In genomic region chr15:62462698-62463097, GRCm38 (mm10) we compare ENCODE assay signal across 9 mouse cellular contexts.
DNase-seq lines count a peak whose midpoint lies in the region; ATAC-seq and TF ChIP-seq lines count a peak whose summit lies in the region.
"Had no signal": no experiment of that assay in that cellular context is flagged by ENCODE, and none has a peak within 500 bp of the region (broad histone marks: within the 10 kb centered on the region; RNA-seq: fewer than 3 reads in every experiment).

No protein-coding gene starts in this region.

- no peak overlapping the region for H3K9ac ChIP-seq in ES-Bruce4 (ENCODE audit: low read depth, poor library complexity, severe bottlenecking)
- H3K9ac ChIP-seq in hindbrain, postnatal 0 days (replicated peaks; ENCODE audit: low read length) = no peak overlapping the region
- H3K9ac ChIP-seq: heart, embryonic 15.5 days had no signal

- DNase-seq in cerebellum, adult 11 months = peak; percentile 33
- DNase-seq in frontal cortex, postnatal 14 days (ENCODE audit: low spot score in 2 of 2) = peak; percentile 50 to 59
- DNase-seq in hindbrain, postnatal 0 days (ENCODE audit: low spot score) = peak; percentile 75
- peak; percentile 41 for DNase-seq in lung, postnatal 14 days
- DNase-seq in right cerebral cortex, postnatal 4 days = peak; percentile 56
- DNase-seq in kidney, adult 9 months = no peak
- no peak for DNase-seq in retina, embryonic 14.5 days (ENCODE audit: low spot score)

- TF ChIP-seq EP300 in ES-Bruce4 (IDR thresholded peaks at IDR 0.05; ENCODE audit: insufficient read depth, low read depth, low read length) = 0 out of 2 replicates have a peak, but pooled peaks have one; percentile 44

- no peaks in the 10 kb centered on the region; the same call in 1 of the 2 replicates for H3K9me3 ChIP-seq in ES-Bruce4 (replicated peaks; ENCODE audit: control insufficient read depth, insufficient read depth, low read length, poor library complexity, severe bottlenecking)
- no peaks in the 10 kb centered on the region for H3K9me3 ChIP-seq in hindbrain, postnatal 0 days (ENCODE audit: low read length)
- H3K9me3 ChIP-seq: heart, embryonic 15.5 days had no signal

- no peak for TF ChIP-seq CTCF in ES-Bruce4 (IDR thresholded peaks at IDR 0.05; ENCODE audit: low read depth, low read length)
- no peak for TF ChIP-seq CTCF in hindbrain, postnatal 0 days (IDR thresholded peaks at IDR 0.05; ENCODE audit: low read depth)

- no peaks in the 10 kb centered on the region for H3K36me3 ChIP-seq in ES-Bruce4 (ENCODE audit: control insufficient read depth, insufficient read depth, low read length, poor library complexity, severe bottlenecking)
- no peaks in the 10 kb centered on the region for H3K36me3 ChIP-seq in hindbrain, postnatal 0 days (ENCODE audit: insufficient read depth, low read length)
- H3K36me3 ChIP-seq: heart, embryonic 15.5 days had no signal

- H3K4me1 ChIP-seq in ES-Bruce4 (ENCODE audit: control insufficient read depth, insufficient read depth, low read length) = peaks cover 3% of the 10 kb centered on the region
- H3K4me1 ChIP-seq in hindbrain, postnatal 0 days (ENCODE audit: insufficient read depth, low read length) = no peaks in the 10 kb centered on the region

- TF ChIP-seq POLR2A in ES-Bruce4 (IDR thresholded peaks at IDR 0.05; ENCODE audit: insufficient read depth, low read length) = no peak

- no peak overlapping the region for H3K4me3 ChIP-seq in ES-Bruce4 (ENCODE audit: low read depth, low read length)
- H3K4me3 ChIP-seq in hindbrain, postnatal 0 days (ENCODE audit: low read length) = no peak overlapping the region
- H3K4me3 ChIP-seq: heart, embryonic 15.5 days had no signal

- H3K27ac ChIP-seq in ES-Bruce4 (ENCODE audit: insufficient read depth, low read length) = no peak overlapping the region
- H3K27ac ChIP-seq in hindbrain, postnatal 0 days = no peak overlapping the region
- H3K27ac ChIP-seq: heart, embryonic 15.5 days had no signal

- peak; percentile 81 for ATAC-seq in hindbrain, postnatal 0 days

- H3K4me2 ChIP-seq in hindbrain, postnatal 0 days (ENCODE audit: low read depth, low read length) = no peak overlapping the region
- H3K4me2 ChIP-seq: heart, embryonic 15.5 days had no signal

- no peaks in the 10 kb centered on the region; the same call in 1 of the 2 replicates for H3K27me3 ChIP-seq in ES-Bruce4 (ENCODE audit: control insufficient read depth, insufficient read depth, low read length, poor library complexity, severe bottlenecking)
- H3K27me3 ChIP-seq in hindbrain, postnatal 0 days (ENCODE audit: insufficient read depth, low read length) = no peaks in the 10 kb centered on the region
- H3K27me3 ChIP-seq: heart, embryonic 15.5 days had no signal

- 19% methylated on average over 3 of the region's 3 CpGs for WGBS in hindbrain, postnatal 0 days

Comparison
In these comparisons a context has a peak if more than half of its experiments do, and no peak if none do; other contexts are left out.
1. DNase-seq: peak in cerebellum, adult 11 months (single experiment), frontal cortex, postnatal 14 days (2 of 2), hindbrain, postnatal 0 days (single experiment), lung, postnatal 14 days (single experiment) and right cerebral cortex, postnatal 4 days (single experiment); none in kidney, adult 9 months (single experiment) and retina, embryonic 14.5 days (single experiment).